Mouse (Mus musculus) mesoderm, embryonic 11.5 days (tissue): ENCODE data around the gene Cpb2.

Experiments
- DNase-seq: peaks from one replicate; pipeline ENCODE4 v3.0.0-alpha.2; 2012; ENCODE audit warnings: low read depth, low spot score

Cpb2 gene

GRCm38 (mm10) chr14:75246024-75247000 lies 4.2 kb downstream of the Cpb2 start:
- DNase-seq, result no peak

GRCm38 (mm10) chr14:75250432-75250831 lies 8.3 kb downstream of the Cpb2 start:
- DNase-seq, result no peak

GRCm38 (mm10) chr14:75256521-75256920 lies 14.4 kb downstream of the Cpb2 start:
- no peak for DNase-seq

GRCm38 (mm10) chr14:75269531-75269930 lies 27.4 kb downstream of the Cpb2 start:
- DNase-seq, result no peak

GRCm38 (mm10) chr14:75279716-75280115 lies 37.6 kb downstream of the Cpb2 start:
- no peak for DNase-seq

- DNase-seq, result no peak
Observed at GRCm38 (mm10) chr14:75280406-75280805, 38.3 kb downstream of the Cpb2 start.

- peak; percentile 31 for DNase-seq
Observed at GRCm38 (mm10) chr14:75283609-75284192, 41.6 kb downstream of the Cpb2 start.

GRCm38 (mm10) chr14:75284193-75284915 lies 42.3 kb downstream of the Cpb2 start, which contains the start of gene Zc3h13:
TSS of gene Zc3h13 (plus strand) at chr14:75284373.
- DNase-seq, result peak; percentile 97

GRCm38 (mm10) chr14:75301081-75301480 lies 59.0 kb downstream of the Cpb2 start:
- no peak for DNase-seq

GRCm38 (mm10) chr14:75303807-75304206 lies 61.7 kb downstream of the Cpb2 start:
- no peak for DNase-seq

- no peak for DNase-seq
Observed at GRCm38 (mm10) chr14:75307855-75308254, 65.8 kb downstream of the Cpb2 start.

- peak; percentile 27 for DNase-seq
Observed at GRCm38 (mm10) chr14:75309336-75309992, 67.4 kb downstream of the Cpb2 start.

- no peak for DNase-seq
Observed at GRCm38 (mm10) chr14:75314484-75314883, 72.4 kb downstream of the Cpb2 start.

GRCm38 (mm10) chr14:75318736-75319135 lies 76.6 kb downstream of the Cpb2 start:
- DNase-seq, result no peak

GRCm38 (mm10) chr14:75320269-75320668 lies 78.2 kb downstream of the Cpb2 start:
- DNase-seq, result no peak

GRCm38 (mm10) chr14:75323354-75323753 lies 81.3 kb downstream of the Cpb2 start:
- no peak for DNase-seq

GRCm38 (mm10) chr14:75328062-75328461 lies 86.0 kb downstream of the Cpb2 start:
- no peak for DNase-seq

GRCm38 (mm10) chr14:75330621-75331020 lies 88.5 kb downstream of the Cpb2 start:
- peak; percentile 12 for DNase-seq
